Mouse (Mus musculus) midbrain, embryonic 16.5 days (tissue): Measurements from ENCODE around the gene Setd4. TPM values are rescaled to one million over a fixed set of nuclear protein-coding genes. Genes with fewer than 3 reads are reported as not detected.

Source experiments
- ATAC-seq: fragments of 200-750 bp; cut with Nextera tagmentation; 2 replicates; pipeline ENCODE4 v1.8.0; 2017; ENCODE audit warnings: moderate TSS enrichment
- H3K27ac ChIP-seq: fragments of 300-500 bp; sonication (generic); 2 replicates; pipeline ENCODE4 v1.5.1; 2014; ENCODE audit warnings: mild to moderate bottlenecking, low read length, mixed read lengths
- H3K27me3 ChIP-seq: fragments of 300-500 bp; sonication (generic); 2 replicates; pipeline ENCODE4 v1.6.1; 2014; ENCODE audit warnings: low read depth, low read length, mixed read lengths; ENCODE audit not compliant: control insufficient read depth, insufficient read depth
- H3K36me3 ChIP-seq: fragments of 300-500 bp; sonication (generic); 2 replicates; pipeline ENCODE4 v1.6.1; 2014; ENCODE audit warnings: mild to moderate bottlenecking, low read length, moderate library complexity, mixed read lengths; ENCODE audit not compliant: control insufficient read depth, insufficient read depth
- H3K4me1 ChIP-seq: fragments of 300-500 bp; sonication (generic); 2 replicates; pipeline ENCODE4 v1.6.1; 2014; ENCODE audit warnings: mild to moderate bottlenecking, low read length, mixed read lengths; ENCODE audit not compliant: control insufficient read depth, insufficient read depth
- H3K4me2 ChIP-seq: fragments of 300-500 bp; sonication (generic); 2 replicates; pipeline ENCODE4 v1.6.1; 2014; ENCODE audit warnings: mild to moderate bottlenecking, low read length, mixed read lengths
- H3K4me3 ChIP-seq: fragments of 300-500 bp; sonication (generic); 2 replicates; pipeline ENCODE4 v1.5.1; 2014; ENCODE audit warnings: low read depth, mild to moderate bottlenecking, low read length, moderate library complexity, mixed read lengths
- H3K9ac ChIP-seq: fragments of 300-500 bp; sonication (generic); 2 replicates; pipeline ENCODE4 v1.6.1; 2014; ENCODE audit warnings: low read depth, low read length, mixed read lengths
- H3K9me3 ChIP-seq: fragments of 300-500 bp; sonication (generic); replicated peaks from 2 replicates; pipeline ENCODE4 v1.6.1; 2014; ENCODE audit warnings: mild to moderate bottlenecking, low read length, mixed read lengths; ENCODE audit not compliant: control insufficient read depth, poor library complexity, severe bottlenecking
- WGBS: fragments of 180-500 bp; shearing (Covaris S2); extraction: QIAGEN DNeasy Blood & Tissue Kit; methylation state at CpG from one replicate; pipeline ENCODE4 v1.1.7; 2014; 5-methylcytosine and 5-hydroxymethylcytosine counted together
- polyA plus RNA-seq: library from polyadenylated mRNA; unstranded; fragments of >200 nt; fragmentation: Nextera tagmentation; extraction: Ambion mirVana; gene quantifications from 2 replicates; pipeline ENCODE4 v1.2.1, GENCODE M21; 2015

Setd4 gene
- polyA plus RNA-seq, 1 experiment from 2014 or later: 22.4 TPM

- WGBS: 96% methylated on average over 6 of the region's 6 CpGs
- 0 out of 2 replicates have a peak, but pooled peaks cover 3% of the 10 kb centered on the region for H3K4me1 ChIP-seq
- no peak for ATAC-seq
- H3K9ac ChIP-seq: no peak overlapping the region
- no peak overlapping the region for H3K4me3 ChIP-seq
- H3K36me3 ChIP-seq: no peaks in the 10 kb centered on the region
- no peaks in the 10 kb centered on the region for H3K9me3 ChIP-seq
- H3K27me3 ChIP-seq: no peaks in the 10 kb centered on the region
- no peak overlapping the region for H3K4me2 ChIP-seq
- no peak overlapping the region for H3K27ac ChIP-seq
These were observed 31.5 kb downstream of the Setd4 start for GRCm38 (mm10) chr16:93572383-93572782.

- 15% methylated on average over 12 of the region's 12 CpGs for WGBS
- Histone ChIP-seq H3K4me3 (no peak overlapping the region), H3K9me3 (no peaks in the 10 kb centered on the region), H3K36me3 (no peaks in the 10 kb centered on the region), H3K4me1 (no peaks in the 10 kb centered on the region), H3K4me2 (no peak overlapping the region), H3K27me3 (no peaks in the 10 kb centered on the region; the same call in 1 of the 2 replicates), H3K27ac (no peak overlapping the region), H3K9ac (no peak overlapping the region)
- no peak for ATAC-seq
These were observed 45.4 kb downstream of the Setd4 start for GRCm38 (mm10) chr16:93558499-93558898.

GRCm38 (mm10) chr16:93557646-93558045 is 46.2 kb downstream of the Setd4 start:
- H3K27ac ChIP-seq: no peak overlapping the region
- WGBS: 75% methylated on average over 8 of the region's 8 CpGs
- ATAC-seq: no peak

GRCm38 (mm10) chr16:93552686-93553513 is 51.0 kb downstream of the Setd4 start:
- Histone ChIP-seq H3K9ac (no peak overlapping the region), H3K9me3 (no peaks in the 10 kb centered on the region), H3K36me3 (no peaks in the 10 kb centered on the region), H3K27me3 (no peaks in the 10 kb centered on the region; the same call in 1 of the 2 replicates), H3K4me1 (no peaks in the 10 kb centered on the region), H3K27ac (no peak overlapping the region), H3K4me3 (no peak overlapping the region), H3K4me2 (no peak overlapping the region)
- no peak for ATAC-seq
- 86% methylated on average over 12 of the region's 12 CpGs for WGBS

More at GRCm38 (mm10) chr16:93557646-93558045, 46.2 kb downstream of the Setd4 start:
- Histone ChIP-seq H3K4me1 (no peaks in the 10 kb centered on the region), H3K27me3 (no peaks in the 10 kb centered on the region; the same call in 1 of the 2 replicates), H3K9me3 (no peaks in the 10 kb centered on the region), H3K36me3 (no peaks in the 10 kb centered on the region), H3K9ac (no peak overlapping the region), H3K4me2 (no peak overlapping the region), H3K4me3 (no peak overlapping the region)

- Histone ChIP-seq H3K27me3 (no peaks in the 10 kb centered on the region), H3K4me2 (no peak overlapping the region), H3K27ac (no peak overlapping the region), H3K4me3 (no peak overlapping the region), H3K9me3 (no peaks in the 10 kb centered on the region), H3K9ac (no peak overlapping the region), H3K36me3 (no peaks in the 10 kb centered on the region), H3K4me1 (no peaks in the 10 kb centered on the region)
- WGBS: 53% methylated on average over 10 of the region's 10 CpGs
- no peak for ATAC-seq
These were observed 54.6 kb downstream of the Setd4 start for GRCm38 (mm10) chr16:93549287-93549686.

- no peak overlapping the region for H3K27ac ChIP-seq
These were observed 55.8 kb downstream of the Setd4 start for GRCm38 (mm10) chr16:93548045-93548444.

GRCm38 (mm10) chr16:93547122-93547521 is 56.7 kb downstream of the Setd4 start:
- H3K27ac ChIP-seq: no peak overlapping the region
- H3K4me3 ChIP-seq: no peak overlapping the region
- no peaks in the 10 kb centered on the region for H3K36me3 ChIP-seq
- ATAC-seq: no peak
- H3K4me1 ChIP-seq: no peaks in the 10 kb centered on the region
- no peak overlapping the region for H3K4me2 ChIP-seq
- WGBS: 65% methylated on average over 3 of the region's 3 CpGs
- H3K27me3 ChIP-seq: no peaks in the 10 kb centered on the region
- no peaks in the 10 kb centered on the region for H3K9me3 ChIP-seq
- no peak overlapping the region for H3K9ac ChIP-seq

More at GRCm38 (mm10) chr16:93548045-93548444, 55.8 kb downstream of the Setd4 start:
- no peak overlapping the region for H3K4me3 ChIP-seq
- no peaks in the 10 kb centered on the region for H3K9me3 ChIP-seq
- H3K9ac ChIP-seq: no peak overlapping the region
- H3K27me3 ChIP-seq: no peaks in the 10 kb centered on the region
- 83% methylated on average over 2 of the region's 2 CpGs for WGBS
- no peaks in the 10 kb centered on the region for H3K36me3 ChIP-seq
- ATAC-seq: no peak
- no peak overlapping the region for H3K4me2 ChIP-seq
- no peaks in the 10 kb centered on the region for H3K4me1 ChIP-seq

GRCm38 (mm10) chr16:93546354-93546965 is 57.4 kb downstream of the Setd4 start:
- Histone ChIP-seq H3K27ac (no peak overlapping the region), H3K4me2 (no peak overlapping the region), H3K27me3 (no peaks in the 10 kb centered on the region), H3K4me3 (no peak overlapping the region), H3K9me3 (no peaks in the 10 kb centered on the region), H3K4me1 (no peaks in the 10 kb centered on the region), H3K36me3 (no peaks in the 10 kb centered on the region), H3K9ac (no peak overlapping the region)
- WGBS: 85% methylated on average over 12 of the region's 12 CpGs
- ATAC-seq: no peak

GRCm38 (mm10) chr16:93544931-93545330 is 58.9 kb downstream of the Setd4 start:
- Histone ChIP-seq H3K27ac (no peak overlapping the region), H3K27me3 (no peaks in the 10 kb centered on the region), H3K4me2 (no peak overlapping the region), H3K9me3 (no peaks in the 10 kb centered on the region), H3K9ac (no peak overlapping the region), H3K4me1 (no peaks in the 10 kb centered on the region), H3K4me3 (no peak overlapping the region), H3K36me3 (no peaks in the 10 kb centered on the region)
- no peak for ATAC-seq
- WGBS: 83% methylated on average over 4 of the region's 4 CpGs
